Mouse (Mus musculus): Measurements from ENCODE around the gene Bsnd. TPM values are rescaled to one million over a fixed set of nuclear protein-coding genes. Genes with fewer than 3 reads are reported as not detected.

Gene Bsnd
- polyA plus RNA-seq, 1 experiment: 0.06 TPM

GRCm38 (mm10) chr4:106483215-106483727 is 8.8 kb downstream of the Bsnd start:
- no peak overlapping the region for H3K27ac ChIP-seq (ENCODE audit: control insufficient read depth, insufficient read depth, low read depth, low read length)
- no peak for TF ChIP-seq CTCF (IDR thresholded peaks at IDR 0.05; ENCODE audit: control insufficient read depth, insufficient read depth, insufficient replicate concordance, low read depth, low read length)
- TF ChIP-seq POLR2A (IDR thresholded peaks at IDR 0.05; ENCODE audit: control insufficient read depth, low read depth, low read length): no peak
- no peak overlapping the region for H3K4me3 ChIP-seq (ENCODE audit: control insufficient read depth, low read depth, low read length)
- no peaks in the 10 kb centered on the region for H3K36me3 ChIP-seq (ENCODE audit: control insufficient read depth, insufficient read depth, low read length)
- no peaks in the 10 kb centered on the region for H3K27me3 ChIP-seq (ENCODE audit: control insufficient read depth, insufficient read depth, low read length)
- H3K4me1 ChIP-seq (ENCODE audit: control insufficient read depth, insufficient read depth, low read length): no peaks in the 10 kb centered on the region

- Histone ChIP-seq H3K36me3 (ENCODE audit: control insufficient read depth, insufficient read depth, low read length) (no peaks in the 10 kb centered on the region), H3K27me3 (ENCODE audit: control insufficient read depth, insufficient read depth, low read length) (no peaks in the 10 kb centered on the region), H3K4me1 (ENCODE audit: control insufficient read depth, insufficient read depth, low read length) (no peaks in the 10 kb centered on the region), H3K27ac (ENCODE audit: control insufficient read depth, insufficient read depth, low read depth, low read length) (no peak overlapping the region), H3K4me3 (ENCODE audit: control insufficient read depth, low read depth, low read length) (no peak overlapping the region)
- TF ChIP-seq CTCF (IDR thresholded peaks at IDR 0.05; ENCODE audit: control insufficient read depth, insufficient read depth, insufficient replicate concordance, low read depth, low read length) (no peak), POLR2A (IDR thresholded peaks at IDR 0.05; ENCODE audit: control insufficient read depth, low read depth, low read length) (no peak)
Observed at GRCm38 (mm10) chr4:106480545-106480944, 11.5 kb downstream of the Bsnd start.

- no peak overlapping the region for H3K27ac ChIP-seq (ENCODE audit: control insufficient read depth, insufficient read depth, low read depth, low read length)
- H3K27me3 ChIP-seq (ENCODE audit: control insufficient read depth, insufficient read depth, low read length): no peaks in the 10 kb centered on the region
- no peaks in the 10 kb centered on the region for H3K36me3 ChIP-seq (ENCODE audit: control insufficient read depth, insufficient read depth, low read length)
- H3K4me1 ChIP-seq (ENCODE audit: control insufficient read depth, insufficient read depth, low read length): no peaks in the 10 kb centered on the region
- H3K4me3 ChIP-seq (ENCODE audit: control insufficient read depth, low read depth, low read length): no peak overlapping the region
- no peak for TF ChIP-seq POLR2A (IDR thresholded peaks at IDR 0.05; ENCODE audit: control insufficient read depth, low read depth, low read length)
- peak; percentile 83; the same call in 1 of the 2 replicates for TF ChIP-seq CTCF (IDR thresholded peaks at IDR 0.05; ENCODE audit: control insufficient read depth, insufficient read depth, insufficient replicate concordance, low read depth, low read length)
Observed at GRCm38 (mm10) chr4:106474241-106474640, 17.8 kb downstream of the Bsnd start.

- H3K4me3 ChIP-seq (ENCODE audit: control insufficient read depth, low read depth, low read length): no peak overlapping the region
- TF ChIP-seq POLR2A (IDR thresholded peaks at IDR 0.05; ENCODE audit: control insufficient read depth, low read depth, low read length) (no peak), CTCF (IDR thresholded peaks at IDR 0.05; ENCODE audit: control insufficient read depth, insufficient read depth, insufficient replicate concordance, low read depth, low read length) (peak; percentile 46; the same call in 1 of the 2 replicates)
- H3K27ac ChIP-seq (ENCODE audit: control insufficient read depth, insufficient read depth, low read depth, low read length): no peak overlapping the region
- no peaks in the 10 kb centered on the region for H3K4me1 ChIP-seq (ENCODE audit: control insufficient read depth, insufficient read depth, low read length)
- no peaks in the 10 kb centered on the region for H3K36me3 ChIP-seq (ENCODE audit: control insufficient read depth, insufficient read depth, low read length)
- H3K27me3 ChIP-seq (ENCODE audit: control insufficient read depth, insufficient read depth, low read length): no peaks in the 10 kb centered on the region
Observed at GRCm38 (mm10) chr4:106472335-106472734, 19.7 kb downstream of the Bsnd start.

GRCm38 (mm10) chr4:106470921-106471320 is 21.2 kb downstream of the Bsnd start:
- Histone ChIP-seq H3K27ac (ENCODE audit: control insufficient read depth, insufficient read depth, low read depth, low read length) (no peak overlapping the region), H3K36me3 (ENCODE audit: control insufficient read depth, insufficient read depth, low read length) (no peaks in the 10 kb centered on the region), H3K4me3 (ENCODE audit: control insufficient read depth, low read depth, low read length) (no peak overlapping the region), H3K4me1 (ENCODE audit: control insufficient read depth, insufficient read depth, low read length) (no peaks in the 10 kb centered on the region), H3K27me3 (ENCODE audit: control insufficient read depth, insufficient read depth, low read length) (no peaks in the 10 kb centered on the region)
- TF ChIP-seq CTCF (IDR thresholded peaks at IDR 0.05; ENCODE audit: control insufficient read depth, insufficient read depth, insufficient replicate concordance, low read depth, low read length) (no peak), POLR2A (IDR thresholded peaks at IDR 0.05; ENCODE audit: control insufficient read depth, low read depth, low read length) (no peak)

GRCm38 (mm10) chr4:106467420-106468110 is 24.5 kb downstream of the Bsnd start:
- Histone ChIP-seq H3K4me1 (ENCODE audit: control insufficient read depth, insufficient read depth, low read length) (peaks cover 6% of the 10 kb centered on the region), H3K36me3 (ENCODE audit: control insufficient read depth, insufficient read depth, low read length) (no peaks in the 10 kb centered on the region), H3K27me3 (ENCODE audit: control insufficient read depth, insufficient read depth, low read length) (no peaks in the 10 kb centered on the region), H3K4me3 (ENCODE audit: control insufficient read depth, low read depth, low read length) (no peak overlapping the region), H3K27ac (ENCODE audit: control insufficient read depth, insufficient read depth, low read depth, low read length) (no peak overlapping the region)
- no peak for TF ChIP-seq CTCF (IDR thresholded peaks at IDR 0.05; ENCODE audit: control insufficient read depth, insufficient read depth, insufficient replicate concordance, low read depth, low read length)
- no peak for TF ChIP-seq POLR2A (IDR thresholded peaks at IDR 0.05; ENCODE audit: control insufficient read depth, low read depth, low read length)

- Histone ChIP-seq H3K27me3 (ENCODE audit: control insufficient read depth, insufficient read depth, low read length) (no peaks in the 10 kb centered on the region), H3K36me3 (ENCODE audit: control insufficient read depth, insufficient read depth, low read length) (no peaks in the 10 kb centered on the region), H3K4me1 (ENCODE audit: control insufficient read depth, insufficient read depth, low read length) (peaks cover 6% of the 10 kb centered on the region), H3K4me3 (ENCODE audit: control insufficient read depth, low read depth, low read length) (peak overlapping the region; percentile 0; the same call in 1 of the 2 replicates), H3K27ac (ENCODE audit: control insufficient read depth, insufficient read depth, low read depth, low read length) (no peak overlapping the region)
- no peak for TF ChIP-seq CTCF (IDR thresholded peaks at IDR 0.05; ENCODE audit: control insufficient read depth, insufficient read depth, insufficient replicate concordance, low read depth, low read length)
- TF ChIP-seq POLR2A (IDR thresholded peaks at IDR 0.05; ENCODE audit: control insufficient read depth, low read depth, low read length): no peak
Observed at GRCm38 (mm10) chr4:106463174-106463801, 28.8 kb downstream of the Bsnd start.

Measured in testis, adult 2 months (tissue).